Mouse (Mus musculus): ENCODE measurements at regions not wholly inside any gene's neighbourhood (a gene's known extent, or its start where the extent isn't known, plus 50 kb on each side); places are given as distances from the start of the nearest gene placed in this dataset.

- TF ChIP-seq GATA1 (IDR thresholded peaks at IDR 0.05; ENCODE audit: borderline replicate concordance, low read length): no peak
- TF ChIP-seq FLI1 (IDR thresholded peaks at IDR 0.05; ENCODE audit: low read length): no peak
Observed at GRCm38 (mm10) chr8:33992946-33993345, 118.6 kb downstream of the Gm10131 start.
